Mouse (Mus musculus) hindbrain, embryonic 14.5 days (tissue): ENCODE results near the gene Med8. TPM values are rescaled to one million over a fixed set of nuclear protein-coding genes. Genes with fewer than 3 reads are reported as not detected.

Experiments
- ATAC-seq: fragments of 200-750 bp; cut with Nextera tagmentation; 2 replicates; pipeline ENCODE4 v1.8.0; 2017; ENCODE audit warnings: moderate number of reproducible peaks, mild to moderate bottlenecking, moderate TSS enrichment, moderate library complexity; ENCODE audit not compliant: low FRiP score
- DNase-seq: peaks from one replicate; pipeline ENCODE4 v3.0.0-alpha.2; 2015; ENCODE audit warnings: low spot score
- H3K27ac ChIP-seq: fragments of 300-500 bp; sonication (generic); 2 replicates; pipeline ENCODE4 v1.5.1; 2014; ENCODE audit warnings: mild to moderate bottlenecking, moderate library complexity
- H3K27me3 ChIP-seq: fragments of 300-500 bp; sonication (generic); 2 replicates; pipeline ENCODE4 v1.6.1; 2014; ENCODE audit warnings: mild to moderate bottlenecking, low read length, mixed read lengths; ENCODE audit not compliant: control insufficient read depth, insufficient read depth
- H3K36me3 ChIP-seq: fragments of 300-500 bp; sonication (generic); replicated peaks from 2 replicates; pipeline ENCODE4 v1.6.1; 2014; ENCODE audit not compliant: control insufficient read depth, insufficient read depth
- H3K4me1 ChIP-seq: fragments of 300-500 bp; sonication (generic); replicated peaks from 2 replicates; pipeline ENCODE4 v1.6.1; 2014; ENCODE audit warnings: antibody characterized with exemption, low read length, mixed read lengths; ENCODE audit not compliant: control insufficient read depth, insufficient read depth
- H3K4me2 ChIP-seq: fragments of 300-500 bp; sonication (generic); replicated peaks from 2 replicates; pipeline ENCODE4 v1.6.1; 2014; ENCODE audit warnings: mild to moderate bottlenecking, moderate library complexity
- H3K4me3 ChIP-seq: fragments of 300-500 bp; sonication (generic); replicated peaks from 2 replicates; pipeline ENCODE4 v1.5.1; 2014; ENCODE audit warnings: mild to moderate bottlenecking, low read length
- H3K9ac ChIP-seq: fragments of 300-500 bp; sonication (generic); 2 replicates; pipeline ENCODE4 v1.6.1; 2014
- H3K9me3 ChIP-seq: fragments of 300-500 bp; sonication (generic); 2 replicates; pipeline ENCODE4 v1.6.1; 2016; ENCODE audit warnings: low read length; ENCODE audit not compliant: control insufficient read depth
- WGBS: fragments of 180-500 bp; shearing (Covaris S2); extraction: QIAGEN DNeasy Blood & Tissue Kit; methylation state at CpG from one replicate; pipeline ENCODE4 v1.1.7; 2014; 5-methylcytosine and 5-hydroxymethylcytosine counted together
- polyA plus RNA-seq: library from polyadenylated mRNA; unstranded; fragments of >200 nt; fragmentation: Nextera tagmentation; extraction: Ambion mirVana; gene quantifications from 2 replicates; pipeline ENCODE4 v1.2.1, GENCODE M21; 2014

The Med8 gene
- polyA plus RNA-seq, 1 experiment from 2014 or later: 102 TPM

GRCm38 (mm10) chr4:118371822-118372221, 37.3 kb upstream of the Med8 start:
- WGBS: 93% methylated on average over 13 of the region's 13 CpGs

GRCm38 (mm10) chr4:118375999-118376398, 33.1 kb upstream of the Med8 start:
- ATAC-seq: no peak

More at GRCm38 (mm10) chr4:118371822-118372221, 37.3 kb upstream of the Med8 start:
- Histone ChIP-seq H3K36me3 (peaks cover 94% of the 10 kb centered on the region), H3K4me2 (no peak overlapping the region), H3K4me3 (no peak overlapping the region), H3K9me3 (no peaks in the 10 kb centered on the region), H3K4me1 (no peaks in the 10 kb centered on the region), H3K9ac (no peak overlapping the region), H3K27me3 (no peaks in the 10 kb centered on the region), H3K27ac (no peak overlapping the region)
- ATAC-seq (no peak), DNase-seq (no peak)

GRCm38 (mm10) chr4:118383271-118383670, 25.9 kb upstream of the Med8 start:
- Histone ChIP-seq H3K4me1 (no peaks in the 10 kb centered on the region), H3K27me3 (no peaks in the 10 kb centered on the region), H3K4me3 (no peak overlapping the region), H3K9me3 (no peaks in the 10 kb centered on the region), H3K27ac (no peak overlapping the region), H3K9ac (no peak overlapping the region), H3K36me3 (peaks cover 98% of the 10 kb centered on the region), H3K4me2 (no peak overlapping the region)
- DNase-seq (no peak), ATAC-seq (no peak)
- WGBS: 87% methylated on average over 7 of the region's 7 CpGs

More at GRCm38 (mm10) chr4:118375999-118376398, 33.1 kb upstream of the Med8 start:
- Histone ChIP-seq H3K4me1 (no peaks in the 10 kb centered on the region), H3K36me3 (peaks cover 98% of the 10 kb centered on the region), H3K27me3 (no peaks in the 10 kb centered on the region), H3K9ac (no peak overlapping the region), H3K9me3 (no peaks in the 10 kb centered on the region), H3K4me2 (no peak overlapping the region), H3K27ac (no peak overlapping the region), H3K4me3 (no peak overlapping the region)
- no peak for DNase-seq
- WGBS: 96% methylated on average over 6 of the region's 6 CpGs

- Histone ChIP-seq H3K9ac (no peak overlapping the region), H3K4me2 (no peak overlapping the region), H3K9me3 (no peaks in the 10 kb centered on the region), H3K36me3 (peaks cover 100% of the 10 kb centered on the region), H3K27me3 (no peaks in the 10 kb centered on the region), H3K4me1 (no peaks in the 10 kb centered on the region), H3K27ac (no peak overlapping the region), H3K4me3 (no peak overlapping the region)
- 99% methylated on average over 8 of the region's 8 CpGs for WGBS
- DNase-seq (no peak), ATAC-seq (no peak)
Observed at GRCm38 (mm10) chr4:118387316-118387715, 21.8 kb upstream of the Med8 start.

- 93% methylated on average over 11 of the region's 11 CpGs for WGBS
- ATAC-seq: no peak
- H3K4me2 ChIP-seq: no peak overlapping the region
Observed at GRCm38 (mm10) chr4:118390146-118390545, 19.0 kb upstream of the Med8 start.

GRCm38 (mm10) chr4:118394505-118394904, 14.6 kb upstream of the Med8 start:
- Histone ChIP-seq H3K27ac (no peak overlapping the region), H3K9ac (no peak overlapping the region), H3K4me1 (no peaks in the 10 kb centered on the region), H3K4me2 (no peak overlapping the region), H3K36me3 (peaks cover 95% of the 10 kb centered on the region), H3K27me3 (no peaks in the 10 kb centered on the region), H3K4me3 (no peak overlapping the region), H3K9me3 (no peaks in the 10 kb centered on the region)
- DNase-seq (no peak), ATAC-seq (no peak)
- WGBS: 91% methylated on average over 6 of the region's 6 CpGs

More at GRCm38 (mm10) chr4:118390146-118390545, 19.0 kb upstream of the Med8 start:
- Histone ChIP-seq H3K27me3 (no peaks in the 10 kb centered on the region), H3K9ac (no peak overlapping the region), H3K9me3 (no peaks in the 10 kb centered on the region), H3K36me3 (peaks cover 99% of the 10 kb centered on the region), H3K27ac (no peak overlapping the region), H3K4me3 (no peak overlapping the region), H3K4me1 (no peaks in the 10 kb centered on the region)
- no peak for DNase-seq

GRCm38 (mm10) chr4:118395289-118395688, 13.8 kb upstream of the Med8 start:
- Histone ChIP-seq H3K9ac (no peak overlapping the region), H3K27me3 (no peaks in the 10 kb centered on the region), H3K36me3 (peaks cover 95% of the 10 kb centered on the region), H3K27ac (no peak overlapping the region), H3K4me1 (no peaks in the 10 kb centered on the region), H3K4me2 (no peak overlapping the region), H3K4me3 (no peak overlapping the region), H3K9me3 (no peaks in the 10 kb centered on the region)
- ATAC-seq (no peak), DNase-seq (no peak)
- 95% methylated on average over 4 of the region's 4 CpGs for WGBS

- no peak for ATAC-seq
- 80% methylated on average over 3 of the region's 3 CpGs for WGBS
- H3K27me3 ChIP-seq: no peaks in the 10 kb centered on the region
- H3K27ac ChIP-seq: no peak overlapping the region
- H3K4me1 ChIP-seq: no peaks in the 10 kb centered on the region
- DNase-seq: no peak
- no peak overlapping the region for H3K9ac ChIP-seq
- H3K9me3 ChIP-seq: no peaks in the 10 kb centered on the region
- H3K4me2 ChIP-seq: no peak overlapping the region
- no peak overlapping the region for H3K4me3 ChIP-seq
- peaks cover 95% of the 10 kb centered on the region for H3K36me3 ChIP-seq
Observed at GRCm38 (mm10) chr4:118396433-118396832, 12.7 kb upstream of the Med8 start.

- Histone ChIP-seq H3K9ac (no peak overlapping the region), H3K27me3 (no peaks in the 10 kb centered on the region), H3K36me3 (peaks cover 95% of the 10 kb centered on the region), H3K4me3 (no peak overlapping the region), H3K4me1 (no peaks in the 10 kb centered on the region), H3K9me3 (no peaks in the 10 kb centered on the region), H3K27ac (no peak overlapping the region), H3K4me2 (no peak overlapping the region)
- ATAC-seq (no peak), DNase-seq (no peak)
- WGBS: 96% methylated on average over 6 of the region's 6 CpGs
Observed at GRCm38 (mm10) chr4:118398400-118398799, 10.7 kb upstream of the Med8 start.

GRCm38 (mm10) chr4:118401421-118401820, 7.7 kb upstream of the Med8 start:
- ATAC-seq (no peak), DNase-seq (no peak)
- no peak overlapping the region for H3K27ac ChIP-seq
- no peaks in the 10 kb centered on the region for H3K27me3 ChIP-seq
- H3K36me3 ChIP-seq: peaks cover 80% of the 10 kb centered on the region
- H3K4me1 ChIP-seq: no peaks in the 10 kb centered on the region
- no peak overlapping the region for H3K4me2 ChIP-seq
- no peaks in the 10 kb centered on the region for H3K9me3 ChIP-seq
- H3K9ac ChIP-seq: no peak overlapping the region
- 96% methylated on average over 3 of the region's 3 CpGs for whole genome bisulfite sequencing
- H3K4me3 ChIP-seq: no peak overlapping the region
